8 mouse cellular contexts compared by ENCODE assay signal in genomic region chr11:89299116-89299783, GRCm38 (mm10). TPM values are rescaled to one million over a fixed set of nuclear protein-coding genes. Genes with fewer than 3 reads are reported as not detected.
A peak's percentile ranks its signal among the peaks of the same experiment; 100 is the strongest.
DNase-seq lines count a peak whose midpoint lies in the region; ATAC-seq and TF ChIP-seq lines count a peak whose summit lies in the region.

No protein-coding gene starts in this region.

- no peaks in the 10 kb centered on the region for H3K9me3 ChIP-seq in forebrain, embryonic 12.5 days
- H3K9me3 ChIP-seq in kidney, embryonic 15.5 days (replicated peaks), result no peaks in the 10 kb centered on the region
- H3K9me3 ChIP-seq in midbrain, embryonic 12.5 days, result no peaks in the 10 kb centered on the region

- no peak overlapping the region for H3K27ac ChIP-seq in heart, adult 2 months
- peak overlapping the region; percentile 89 for H3K27ac ChIP-seq in forebrain, embryonic 12.5 days
- H3K27ac ChIP-seq in kidney, embryonic 15.5 days, result 0 out of 2 replicates have a peak overlapping the region, but pooled peaks have one; percentile 45
- peak overlapping the region; percentile 79 for H3K27ac ChIP-seq in midbrain, embryonic 12.5 days (replicated peaks)

- ATAC-seq in forebrain, embryonic 12.5 days (ENCODE audit: low FRiP score), result peak; percentile 69
- no peak for ATAC-seq in kidney, embryonic 15.5 days (replicated peaks; ENCODE audit: low FRiP score)
- ATAC-seq in midbrain, embryonic 12.5 days (ENCODE audit: low FRiP score, low read depth), result peak; percentile 57

- H3K4me1 ChIP-seq in heart, adult 2 months (ENCODE audit: control insufficient read depth, insufficient read depth, low read length), result no peaks in the 10 kb centered on the region
- peaks cover 35% of the 10 kb centered on the region for H3K4me1 ChIP-seq in forebrain, embryonic 12.5 days
- peaks cover 42% of the 10 kb centered on the region for H3K4me1 ChIP-seq in kidney, embryonic 15.5 days
- H3K4me1 ChIP-seq in midbrain, embryonic 12.5 days, result peaks cover 36% of the 10 kb centered on the region

- H3K27me3 ChIP-seq in heart, adult 2 months (ENCODE audit: control insufficient read depth, insufficient read depth, low read length), result peaks cover 16% of the 10 kb centered on the region
- peaks cover 14% of the 10 kb centered on the region for H3K27me3 ChIP-seq in forebrain, embryonic 12.5 days
- peaks cover 58% of the 10 kb centered on the region for H3K27me3 ChIP-seq in kidney, embryonic 15.5 days
- H3K27me3 ChIP-seq in midbrain, embryonic 12.5 days, result peaks cover 29% of the 10 kb centered on the region

- H3K4me2 ChIP-seq in forebrain, embryonic 12.5 days, result peak overlapping the region; percentile 87
- peak overlapping the region; percentile 76 for H3K4me2 ChIP-seq in kidney, embryonic 15.5 days
- peak overlapping the region; percentile 61 for H3K4me2 ChIP-seq in midbrain, embryonic 12.5 days (replicated peaks)

- DNase-seq in heart, adult 2 months, result no peak
- DNase-seq in heart, adult 8-10 months (ENCODE audit: low spot score), result no peak
- DNase-seq in ES-CJ7 (ENCODE audit: low read depth, low spot score), result peak; percentile 46
- DNase-seq in frontal cortex, adult 2 months (ENCODE audit: extremely low spot score in 1 of 2, low spot score in 1 of 2), result no peak
- no peak for DNase-seq in urinary bladder, postnatal 36 days (ENCODE audit: low spot score in 2 of 2)

- intact Hi-C loops in heart, adult 2 months (cut with DNase I), result no loop called here

- peak overlapping the region; percentile 37 for H3K4me3 ChIP-seq in heart, adult 2 months
- H3K4me3 ChIP-seq in forebrain, embryonic 12.5 days (replicated peaks), result peak overlapping the region; percentile 39
- H3K4me3 ChIP-seq in kidney, embryonic 15.5 days (replicated peaks), result peak overlapping the region; percentile 43
- peak overlapping the region; percentile 39 for H3K4me3 ChIP-seq in midbrain, embryonic 12.5 days

- WGBS in heart, adult 2 months, result 1% methylated on average over 31 of the region's 36 CpGs
- WGBS in forebrain, embryonic 12.5 days, result under 1% methylated on average over 29 of the region's 36 CpGs
- under 1% methylated on average over 32 of the region's 36 CpGs for WGBS in kidney, embryonic 15.5 days
- 1% methylated on average over 32 of the region's 36 CpGs for WGBS in midbrain, embryonic 12.5 days

- no peak for TF ChIP-seq POLR2A in heart, adult 2 months (IDR thresholded peaks at IDR 0.05; ENCODE audit: insufficient read depth, low read depth, low read length)

- H3K79me2 ChIP-seq in heart, adult 2 months (replicated peaks; ENCODE audit: control insufficient read depth, insufficient read depth, low read length), result no peaks in the 10 kb centered on the region

- no peak for TF ChIP-seq EP300 in heart, adult 2 months (IDR thresholded peaks at IDR 0.05; ENCODE audit: insufficient read depth, low read depth, low read length)

- H3K36me3 ChIP-seq in heart, adult 2 months (ENCODE audit: control insufficient read depth, insufficient read depth, low read length), result no peaks in the 10 kb centered on the region
- H3K36me3 ChIP-seq in forebrain, embryonic 12.5 days (replicated peaks), result no peaks in the 10 kb centered on the region
- no peaks in the 10 kb centered on the region for H3K36me3 ChIP-seq in kidney, embryonic 15.5 days
- H3K36me3 ChIP-seq in midbrain, embryonic 12.5 days, result no peaks in the 10 kb centered on the region

- H3K9ac ChIP-seq in heart, adult 2 months (ENCODE audit: low read depth, low read length), result no peak overlapping the region
- H3K9ac ChIP-seq in forebrain, embryonic 12.5 days, result peak overlapping the region; percentile 55; the same call in 1 of the 2 replicates
- no peak overlapping the region for H3K9ac ChIP-seq in kidney, embryonic 15.5 days
- H3K9ac ChIP-seq in midbrain, embryonic 12.5 days (replicated peaks), result 0 out of 2 replicates have a peak overlapping the region, but pooled peaks have one; percentile 34

- TF ChIP-seq CTCF in heart, adult 2 months (IDR thresholded peaks at IDR 0.05), result no peak

RNA-seq across cellular contexts. Expression of gene Nog, which starts 2.9 kb away (rescaled TPM):
- under 1 TPM; 0.18 to 0.20 TPM for total RNA-seq in heart, adult 2 months (2021)
- polyA plus RNA-seq in heart, adult 2 months (2012; rRNA removed), result 0.18 and 0.39 TPM in 2 replicates
- under 1 TPM in 3 of 4 experiments, not detected in 1; 0.19 to 0.52 (median 0.52) TPM for total RNA-seq in heart, adult 8-10 months (2022)
- 6.4 TPM in 2 replicates for polyA plus RNA-seq in forebrain, embryonic 12.5 days (2016; fragmentation: Nextera tagmentation; extraction: Ambion mirVana)
- 0.82 and 1.2 TPM in 2 replicates for polyA plus RNA-seq in kidney, embryonic 15.5 days (2015; fragmentation: Nextera tagmentation; extraction: Ambion mirVana)
- 6.0 and 6.3 TPM in 2 replicates for polyA plus RNA-seq in midbrain, embryonic 12.5 days (2016; fragmentation: Nextera tagmentation; extraction: Ambion mirVana)
- polyA plus RNA-seq in frontal cortex, adult 2 months (2012; rRNA removed), result 13.4 and 15.0 TPM in 2 replicates

Comparison
In these comparisons a context has a peak if more than half of its experiments do, and no peak if none do; other contexts are left out.
1. H3K9ac ChIP-seq: peak in forebrain, embryonic 12.5 days (single experiment) and midbrain, embryonic 12.5 days (single experiment); none in heart, adult 2 months (single experiment) and kidney, embryonic 15.5 days (single experiment).
2. Peak in every context shown above with its lines, with median percentiles within 50 percentile points of each other: H3K4me3 ChIP-seq and H3K4me2 ChIP-seq.